Mouse (Mus musculus) E14TG2a.4 (cell line): ENCODE results near the gene Npnt.

ENCODE experiments used
- H3K27me3 ChIP-seq: 2 replicates; pipeline ENCODE4 v1.6.1; 2014; ENCODE audit warnings: low read length, control low read depth; ENCODE audit not compliant: insufficient read depth
- H3K36me3 ChIP-seq: 2 replicates; pipeline ENCODE4 v1.6.1; 2014; ENCODE audit warnings: low read length, control low read depth; ENCODE audit not compliant: insufficient read depth
- H3K4me1 ChIP-seq: replicated peaks from 2 replicates; pipeline ENCODE4 v1.6.1; 2014; ENCODE audit warnings: low read depth, low read length, control low read depth
- H3K4me3 ChIP-seq: replicated peaks from 2 replicates; pipeline ENCODE4 v1.5.1; 2014; ENCODE audit warnings: mild to moderate bottlenecking, low read length
- H3K9me3 ChIP-seq: 2 replicates; pipeline ENCODE4 v1.6.1; 2014; ENCODE audit warnings: low read length, control low read depth
- CTCF ChIP-seq: conservative IDR thresholded peaks from 2 replicates; pipeline ENCODE4 v1.5.1; 2014; ENCODE audit warnings: low read length
- NANOG ChIP-seq: IDR thresholded peaks from 2 replicates; pipeline ENCODE4 v1.6.1; 2014; ENCODE audit warnings: borderline replicate concordance, low read length, mixed read lengths
- POU5F1 ChIP-seq: IDR thresholded peaks from 2 replicates; pipeline ENCODE4 v1.6.1; 2014; ENCODE audit warnings: low read length, borderline replicate concordance

Npnt gene

GRCm38 (mm10) chr3:132851841-132852728 is 98.0 kb downstream of the Npnt start:
- Histone ChIP-seq H3K4me3 (no peak overlapping the region), H3K36me3 (no peaks in the 10 kb centered on the region), H3K9me3 (no peaks in the 10 kb centered on the region), H3K4me1 (0 out of 2 replicates have a peak, but pooled peaks cover 2% of the 10 kb centered on the region), H3K27me3 (no peaks in the 10 kb centered on the region)
- TF ChIP-seq POU5F1, result no peak
- TF ChIP-seq CTCF, result no peak
- TF ChIP-seq NANOG, result no peak

GRCm38 (mm10) chr3:132851417-132851816 is 98.7 kb downstream of the Npnt start:
- TF ChIP-seq POU5F1, result no peak
- TF ChIP-seq NANOG, result no peak
- TF ChIP-seq CTCF, result no peak
- H3K4me3 ChIP-seq, result no peak overlapping the region
- H3K36me3 ChIP-seq, result no peaks in the 10 kb centered on the region
- H3K4me1 ChIP-seq, result 0 out of 2 replicates have a peak, but pooled peaks cover 2% of the 10 kb centered on the region
- H3K27me3 ChIP-seq, result no peaks in the 10 kb centered on the region
- no peaks in the 10 kb centered on the region for H3K9me3 ChIP-seq

- no peak overlapping the region for H3K4me3 ChIP-seq
- no peak for TF ChIP-seq NANOG
- TF ChIP-seq POU5F1, result no peak
- no peak for TF ChIP-seq CTCF
- no peaks in the 10 kb centered on the region for H3K36me3 ChIP-seq
- no peaks in the 10 kb centered on the region for H3K27me3 ChIP-seq
- H3K4me1 ChIP-seq, result no peaks in the 10 kb centered on the region
- H3K9me3 ChIP-seq, result no peaks in the 10 kb centered on the region
These were observed 99.7 kb downstream of the Npnt start for GRCm38 (mm10) chr3:132850431-132850830.

- Histone ChIP-seq H3K9me3 (no peaks in the 10 kb centered on the region), H3K4me3 (no peak overlapping the region), H3K36me3 (no peaks in the 10 kb centered on the region), H3K27me3 (no peaks in the 10 kb centered on the region), H3K4me1 (no peaks in the 10 kb centered on the region)
- no peak for TF ChIP-seq NANOG
- no peak for TF ChIP-seq POU5F1
- no peak for TF ChIP-seq CTCF
These were observed 100.4 kb downstream of the Npnt start for GRCm38 (mm10) chr3:132849669-132850068.

GRCm38 (mm10) chr3:132842676-132843075 is 107.4 kb downstream of the Npnt start:
- no peak for TF ChIP-seq CTCF
- no peak for TF ChIP-seq NANOG
- TF ChIP-seq POU5F1, result no peak
- no peaks in the 10 kb centered on the region for H3K9me3 ChIP-seq
- H3K4me1 ChIP-seq, result no peaks in the 10 kb centered on the region
- peaks cover 10% of the 10 kb centered on the region for H3K36me3 ChIP-seq
- H3K4me3 ChIP-seq, result no peak overlapping the region
- no peaks in the 10 kb centered on the region for H3K27me3 ChIP-seq

GRCm38 (mm10) chr3:132839516-132839915 is 110.6 kb downstream of the Npnt start:
- H3K4me3 ChIP-seq, result no peak overlapping the region
- TF ChIP-seq NANOG, result no peak
- no peak for TF ChIP-seq CTCF
- TF ChIP-seq POU5F1, result no peak

GRCm38 (mm10) chr3:132838656-132839417 is 111.3 kb downstream of the Npnt start:
- Histone ChIP-seq H3K27me3 (no peaks in the 10 kb centered on the region), H3K36me3 (peaks cover 15% of the 10 kb centered on the region), H3K9me3 (no peaks in the 10 kb centered on the region), H3K4me3 (no peak overlapping the region), H3K4me1 (no peaks in the 10 kb centered on the region)
- TF ChIP-seq NANOG (no peak), POU5F1 (no peak)

More at GRCm38 (mm10) chr3:132839516-132839915, 110.6 kb downstream of the Npnt start:
- no peaks in the 10 kb centered on the region for H3K27me3 ChIP-seq
- peaks cover 11% of the 10 kb centered on the region for H3K36me3 ChIP-seq
- no peaks in the 10 kb centered on the region for H3K9me3 ChIP-seq
- no peaks in the 10 kb centered on the region for H3K4me1 ChIP-seq

GRCm38 (mm10) chr3:132837134-132837533 is 113.0 kb downstream of the Npnt start:
- Histone ChIP-seq H3K27me3 (no peaks in the 10 kb centered on the region), H3K4me1 (no peaks in the 10 kb centered on the region), H3K9me3 (no peaks in the 10 kb centered on the region), H3K36me3 (peaks cover 15% of the 10 kb centered on the region), H3K4me3 (no peak overlapping the region)
- TF ChIP-seq CTCF, result no peak
- no peak for TF ChIP-seq NANOG
- TF ChIP-seq POU5F1, result no peak
